Mouse (Mus musculus) midbrain, embryonic 14.5 days (tissue): ENCODE measurements at regions not wholly inside any gene's neighbourhood (a gene's known extent, or its start where the extent isn't known, plus 50 kb on each side); places are given as distances from the start of the nearest gene placed in this dataset.

Source experiments
- ATAC-seq: fragments of 200-750 bp; cut with Nextera tagmentation; 2 replicates; pipeline ENCODE4 v1.8.0; 2017; ENCODE audit warnings: moderate number of reproducible peaks, moderate library complexity; ENCODE audit not compliant: low FRiP score, low TSS enrichment
- DNase-seq: peaks from one replicate; pipeline ENCODE4 v3.0.0-alpha.2; 2015
- H3K27ac ChIP-seq: fragments of 300-500 bp; sonication (generic); replicated peaks from 2 replicates; pipeline ENCODE4 v1.5.1; 2014; ENCODE audit warnings: mild to moderate bottlenecking, low read depth, low read length, moderate library complexity
- H3K27me3 ChIP-seq: fragments of 300-500 bp; sonication (generic); 2 replicates; pipeline ENCODE4 v1.6.1; 2014; ENCODE audit warnings: low read length, control low read depth, mixed read lengths; ENCODE audit not compliant: control insufficient read depth, insufficient read depth
- H3K36me3 ChIP-seq: fragments of 300-500 bp; sonication (generic); 2 replicates; pipeline ENCODE4 v1.6.1; 2014; ENCODE audit warnings: low read length, control low read depth; ENCODE audit not compliant: control insufficient read depth, insufficient read depth
- H3K4me1 ChIP-seq: fragments of 300-500 bp; sonication (generic); 2 replicates; pipeline ENCODE4 v1.6.1; 2014; ENCODE audit warnings: mild to moderate bottlenecking, antibody characterized with exemption, low read length, control low read depth; ENCODE audit not compliant: control insufficient read depth, insufficient read depth
- H3K4me2 ChIP-seq: fragments of 300-500 bp; sonication (generic); 2 replicates; pipeline ENCODE4 v1.6.1; 2014; ENCODE audit warnings: mild to moderate bottlenecking, low read length, moderate library complexity
- H3K4me3 ChIP-seq: fragments of 300-500 bp; sonication (generic); replicated peaks from 2 replicates; pipeline ENCODE4 v1.5.1; 2014; ENCODE audit warnings: low read depth, low read length
- H3K9ac ChIP-seq: fragments of 300-500 bp; sonication (generic); replicated peaks from 2 replicates; pipeline ENCODE4 v1.6.1; 2014; ENCODE audit warnings: mild to moderate bottlenecking, low read length, moderate library complexity
- H3K9me3 ChIP-seq: fragments of 300-500 bp; sonication (generic); 2 replicates; pipeline ENCODE4 v1.6.1; 2016; ENCODE audit warnings: low read length, control low read depth, mixed read lengths; ENCODE audit not compliant: control insufficient read depth
- WGBS: fragments of 180-500 bp; shearing (Covaris S2); extraction: QIAGEN DNeasy Blood & Tissue Kit; methylation state at CpG from one replicate; pipeline ENCODE4 v1.1.7; 2014; 5-methylcytosine and 5-hydroxymethylcytosine counted together

GRCm38 (mm10) chr6:141159326-141159725, 89.7 kb upstream of the Pde3a start:
- Histone ChIP-seq H3K9me3 (0 out of 2 replicates have a peak, but pooled peaks cover 2% of the 10 kb centered on the region), H3K4me2 (no peak overlapping the region), H3K4me3 (no peak overlapping the region), H3K9ac (no peak overlapping the region), H3K4me1 (no peaks in the 10 kb centered on the region), H3K27me3 (no peaks in the 10 kb centered on the region), H3K27ac (no peak overlapping the region), H3K36me3 (no peaks in the 10 kb centered on the region)
- ATAC-seq (no peak), DNase-seq (no peak)
- 88% methylated on average over 5 of the region's 5 CpGs for WGBS

- 89% methylated on average over 3 of the region's 3 CpGs for WGBS
- Histone ChIP-seq H3K4me1 (no peaks in the 10 kb centered on the region), H3K36me3 (no peaks in the 10 kb centered on the region), H3K27ac (no peak overlapping the region), H3K4me3 (no peak overlapping the region), H3K9me3 (no peaks in the 10 kb centered on the region), H3K27me3 (no peaks in the 10 kb centered on the region), H3K4me2 (no peak overlapping the region), H3K9ac (no peak overlapping the region)
- ATAC-seq: no peak
- no peak for DNase-seq
Measured at GRCm38 (mm10) chr6:141161626-141162233, 87.3 kb upstream of the Pde3a start.

- H3K36me3 ChIP-seq: no peaks in the 10 kb centered on the region
- DNase-seq: no peak
- 82% methylated on average over 3 of the region's 3 CpGs for WGBS
- no peak overlapping the region for H3K9ac ChIP-seq
- no peak overlapping the region for H3K4me3 ChIP-seq
- H3K27ac ChIP-seq: no peak overlapping the region
- no peaks in the 10 kb centered on the region for H3K27me3 ChIP-seq
- H3K4me2 ChIP-seq: no peak overlapping the region
- ATAC-seq: no peak
- no peaks in the 10 kb centered on the region for H3K4me1 ChIP-seq
- H3K9me3 ChIP-seq: no peaks in the 10 kb centered on the region
Measured at GRCm38 (mm10) chr6:141167270-141167669, 81.8 kb upstream of the Pde3a start.

- ATAC-seq (no peak), DNase-seq (no peak)
- H3K4me1 ChIP-seq: no peaks in the 10 kb centered on the region
- H3K27ac ChIP-seq: no peak overlapping the region
- H3K4me2 ChIP-seq: no peak overlapping the region
- 76% methylated on average over 3 of the region's 3 CpGs for WGBS
- H3K4me3 ChIP-seq: no peak overlapping the region
- H3K27me3 ChIP-seq: no peaks in the 10 kb centered on the region
- no peaks in the 10 kb centered on the region for H3K9me3 ChIP-seq
- no peak overlapping the region for H3K9ac ChIP-seq
- no peaks in the 10 kb centered on the region for H3K36me3 ChIP-seq
Measured at GRCm38 (mm10) chr6:141168356-141168755, 80.7 kb upstream of the Pde3a start.

GRCm38 (mm10) chr6:141183782-141184181, 65.3 kb upstream of the Pde3a start:
- WGBS: 4% methylated on average over 1 of the region's 1 CpGs
- Histone ChIP-seq H3K4me3 (no peak overlapping the region), H3K27ac (no peak overlapping the region), H3K9ac (no peak overlapping the region), H3K4me2 (no peak overlapping the region), H3K36me3 (no peaks in the 10 kb centered on the region), H3K4me1 (no peaks in the 10 kb centered on the region), H3K27me3 (no peaks in the 10 kb centered on the region), H3K9me3 (no peaks in the 10 kb centered on the region)
- ATAC-seq: no peak
- DNase-seq: peak; percentile 58

GRCm38 (mm10) chr6:141188036-141188435, 61.0 kb upstream of the Pde3a start:
- no peak for DNase-seq
- Histone ChIP-seq H3K4me2 (no peak overlapping the region), H3K4me1 (no peaks in the 10 kb centered on the region), H3K9ac (no peak overlapping the region), H3K9me3 (no peaks in the 10 kb centered on the region), H3K27me3 (no peaks in the 10 kb centered on the region), H3K36me3 (no peaks in the 10 kb centered on the region), H3K27ac (no peak overlapping the region), H3K4me3 (no peak overlapping the region)
- ATAC-seq: no peak
- WGBS: 79% methylated on average over 3 of the region's 3 CpGs

GRCm38 (mm10) chr6:141189093-141189492, 60.0 kb upstream of the Pde3a start:
- no peak for ATAC-seq
- Histone ChIP-seq H3K36me3 (no peaks in the 10 kb centered on the region), H3K4me1 (no peaks in the 10 kb centered on the region), H3K27me3 (no peaks in the 10 kb centered on the region), H3K9me3 (no peaks in the 10 kb centered on the region), H3K27ac (no peak overlapping the region), H3K9ac (no peak overlapping the region), H3K4me2 (no peak overlapping the region), H3K4me3 (no peak overlapping the region)
- peak; percentile 4 for DNase-seq
- 41% methylated on average over 5 of the region's 5 CpGs for WGBS

- no peaks in the 10 kb centered on the region for H3K9me3 ChIP-seq
- DNase-seq: no peak
- WGBS: 84% methylated on average over 3 of the region's 3 CpGs
Measured at GRCm38 (mm10) chr6:141189701-141190100, 59.4 kb upstream of the Pde3a start.

GRCm38 (mm10) chr6:141190383-141190782, 58.7 kb upstream of the Pde3a start:
- no peak overlapping the region for H3K4me3 ChIP-seq
- H3K27me3 ChIP-seq: no peaks in the 10 kb centered on the region
- DNase-seq: no peak
- ATAC-seq: no peak
- H3K4me1 ChIP-seq: no peaks in the 10 kb centered on the region
- H3K9me3 ChIP-seq: no peaks in the 10 kb centered on the region
- no peak overlapping the region for H3K9ac ChIP-seq
- 89% methylated on average over 5 of the region's 5 CpGs for WGBS
- no peak overlapping the region for H3K27ac ChIP-seq
- no peaks in the 10 kb centered on the region for H3K36me3 ChIP-seq
- H3K4me2 ChIP-seq: no peak overlapping the region

More at GRCm38 (mm10) chr6:141189701-141190100, 59.4 kb upstream of the Pde3a start:
- H3K9ac ChIP-seq: no peak overlapping the region
- no peak overlapping the region for H3K27ac ChIP-seq
- H3K4me1 ChIP-seq: no peaks in the 10 kb centered on the region
- no peak overlapping the region for H3K4me3 ChIP-seq
- no peaks in the 10 kb centered on the region for H3K36me3 ChIP-seq
- H3K27me3 ChIP-seq: no peaks in the 10 kb centered on the region
- no peak overlapping the region for H3K4me2 ChIP-seq
- no peak for ATAC-seq
